Mouse (Mus musculus): ENCODE data around the gene BC028528.
"Not testable (repeated sequence)": the region's sequence is repeated elsewhere in the genome, so short reads cannot be mapped to it uniquely, and the experiment has no call there.

Gene BC028528

DNA sequence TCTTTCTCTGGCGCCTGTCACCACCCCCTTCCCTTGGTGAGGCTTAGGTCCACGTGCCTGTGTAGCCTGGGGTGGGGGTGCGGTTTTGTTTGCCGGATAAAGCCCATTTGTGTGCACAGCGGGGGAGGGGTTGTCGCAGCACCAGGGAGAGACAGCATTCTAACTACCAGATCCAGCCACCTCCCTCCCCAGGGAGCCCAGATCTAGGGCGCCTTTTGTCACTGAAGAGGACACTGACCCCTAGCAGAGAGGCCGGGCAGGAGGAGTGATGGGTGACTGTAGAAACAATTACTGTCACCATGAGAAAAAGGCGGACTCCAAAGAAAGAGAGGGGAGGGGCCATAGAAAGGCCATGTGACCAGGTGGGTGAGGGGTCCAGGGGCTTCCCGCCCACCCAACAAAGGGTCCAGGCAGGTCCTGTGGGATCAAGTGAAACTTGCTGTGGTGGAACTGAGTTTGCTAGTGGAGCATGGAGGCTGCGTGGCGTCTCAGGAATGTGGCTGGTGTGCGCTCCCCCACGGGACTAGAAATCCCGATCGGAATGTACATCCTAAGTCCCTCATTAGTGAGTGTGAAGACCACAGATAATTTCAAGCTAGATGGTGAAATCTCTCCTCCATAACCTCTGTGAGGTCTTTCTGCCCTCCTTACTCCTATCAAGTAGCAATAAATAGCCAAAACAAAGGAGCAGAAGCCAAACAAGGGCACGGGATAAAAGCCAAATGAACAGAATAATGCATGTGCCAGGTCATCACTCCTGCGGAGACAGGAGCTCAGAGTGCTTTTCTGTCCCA is 13.5 kb upstream of the BC028528 start:
- DNase-seq = peak; percentile 92

DNA sequence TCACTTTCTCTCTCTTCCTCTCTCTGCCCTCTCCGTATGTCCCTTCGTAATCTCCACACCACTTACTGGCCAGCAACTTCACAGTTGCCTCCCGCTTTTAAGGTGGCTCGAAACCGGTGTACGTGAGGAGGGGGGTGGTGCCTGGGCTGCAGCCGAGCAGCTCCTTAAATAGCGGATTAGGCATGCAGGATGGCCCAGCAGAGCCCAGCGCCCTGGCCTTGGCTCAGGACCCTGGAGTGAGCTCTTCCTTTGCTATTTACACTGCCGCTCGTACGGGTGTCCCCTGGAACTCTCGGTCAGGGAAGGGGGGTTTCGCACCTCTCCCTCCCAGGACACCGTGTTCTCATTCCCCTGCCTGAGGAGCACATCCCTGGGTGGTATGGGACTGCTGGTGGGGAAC is 12.8 kb upstream of the BC028528 start, which contains the start of gene Car14:
TSS of gene Car14 (minus strand) at position 124 of the 400 bp plus-strand sequence.
- DNase-seq = no peak

DNA sequence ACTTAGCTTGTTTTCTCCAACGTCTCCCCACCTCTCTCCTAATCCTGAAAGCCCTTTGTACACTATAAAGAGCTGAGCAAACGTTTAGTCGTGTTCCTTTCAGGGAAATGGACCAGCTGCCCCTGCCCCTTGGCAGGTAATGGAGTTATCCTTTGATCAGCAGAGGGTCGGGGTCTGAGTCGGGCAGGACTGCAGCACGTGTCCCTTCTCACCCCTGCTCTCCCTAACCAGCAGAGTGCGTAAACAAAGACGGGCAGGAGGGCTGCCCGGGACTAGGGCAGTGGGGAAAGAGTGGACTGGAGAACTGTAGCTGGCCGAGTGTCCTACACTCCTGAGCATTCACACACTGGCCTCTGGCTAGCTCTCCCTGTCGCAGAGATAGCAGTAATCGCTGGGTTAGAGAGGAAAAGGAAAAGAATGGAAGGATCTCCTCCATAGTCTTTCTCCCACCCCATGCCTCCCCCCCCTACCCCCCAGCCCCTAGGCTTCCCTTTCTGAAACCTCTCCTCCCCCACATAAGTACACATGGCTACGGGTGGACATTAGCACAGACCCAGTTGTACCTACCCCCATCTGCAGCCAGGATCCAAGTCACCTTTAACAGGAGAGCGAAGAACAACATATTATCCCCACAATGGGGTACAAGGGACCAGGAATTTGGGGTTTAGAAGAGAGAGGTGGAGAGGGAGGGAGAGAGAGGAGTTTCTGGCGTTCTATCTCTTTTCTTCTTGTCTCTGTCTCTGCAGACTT is 12.1 kb upstream of the BC028528 start:
- DNase-seq = no peak

DNA sequence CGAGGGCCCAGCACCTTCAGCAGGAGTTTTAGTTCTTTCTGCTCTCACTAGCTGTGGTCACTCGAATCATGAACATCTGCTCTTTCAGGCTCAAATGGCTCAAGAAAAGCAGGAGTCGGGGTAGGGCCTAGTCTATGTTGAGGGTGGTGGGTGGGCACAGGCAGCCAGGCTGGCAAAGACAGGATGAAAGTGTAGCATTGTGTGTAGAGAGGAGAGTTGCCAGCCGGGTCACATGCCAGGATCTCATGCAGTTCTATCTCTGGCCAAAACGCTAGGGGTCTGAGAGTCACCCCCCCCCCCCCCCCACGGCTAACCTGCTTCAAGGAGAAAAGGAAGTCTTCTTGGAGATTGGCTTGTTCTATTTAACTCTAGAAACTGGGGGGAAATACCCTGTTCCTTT is 10.8 kb upstream of the BC028528 start:
- DNase-seq = no peak

GRCm38 (mm10) chr3:95902373-95902625 is 10.5 kb upstream of the BC028528 start:
- no peak for DNase-seq

DNA sequence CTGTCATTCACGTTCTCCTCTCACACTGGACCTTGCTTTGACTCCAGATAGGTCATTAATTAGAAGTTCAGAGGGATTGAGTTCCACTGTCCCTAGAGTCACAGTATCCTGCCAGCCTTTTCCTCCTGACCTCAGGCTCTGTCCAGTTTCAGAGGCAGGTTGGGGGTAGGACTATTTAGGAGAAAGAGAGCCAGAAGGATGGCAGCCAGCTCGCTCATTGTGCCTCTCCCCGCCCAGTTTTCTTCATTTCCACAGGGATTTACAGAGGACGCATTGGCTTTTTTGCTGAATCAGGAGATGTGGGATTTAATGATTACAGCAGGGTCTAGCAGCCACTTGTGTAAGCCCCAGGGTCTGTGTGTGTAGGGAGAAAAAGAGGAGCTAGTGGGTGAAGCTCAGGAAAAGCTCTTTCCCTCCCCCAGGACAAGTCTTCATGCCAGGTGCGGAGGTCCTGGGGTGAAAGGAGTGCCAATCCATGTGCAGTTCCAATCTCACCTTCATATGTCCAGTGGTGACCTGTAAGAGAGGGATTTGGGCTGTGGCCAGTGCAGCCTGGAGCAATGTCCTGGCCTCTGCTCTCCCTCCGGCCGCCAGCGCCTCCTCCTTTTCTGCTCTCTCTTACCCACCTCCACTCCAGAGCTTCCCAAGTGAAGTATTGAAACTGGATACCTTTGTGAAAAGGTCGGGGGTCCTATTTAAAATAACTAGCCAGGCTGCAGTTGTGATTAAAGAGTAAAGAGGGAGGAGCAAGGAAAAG is 10.0 kb upstream of the BC028528 start:
- no peak for DNase-seq

DNA sequence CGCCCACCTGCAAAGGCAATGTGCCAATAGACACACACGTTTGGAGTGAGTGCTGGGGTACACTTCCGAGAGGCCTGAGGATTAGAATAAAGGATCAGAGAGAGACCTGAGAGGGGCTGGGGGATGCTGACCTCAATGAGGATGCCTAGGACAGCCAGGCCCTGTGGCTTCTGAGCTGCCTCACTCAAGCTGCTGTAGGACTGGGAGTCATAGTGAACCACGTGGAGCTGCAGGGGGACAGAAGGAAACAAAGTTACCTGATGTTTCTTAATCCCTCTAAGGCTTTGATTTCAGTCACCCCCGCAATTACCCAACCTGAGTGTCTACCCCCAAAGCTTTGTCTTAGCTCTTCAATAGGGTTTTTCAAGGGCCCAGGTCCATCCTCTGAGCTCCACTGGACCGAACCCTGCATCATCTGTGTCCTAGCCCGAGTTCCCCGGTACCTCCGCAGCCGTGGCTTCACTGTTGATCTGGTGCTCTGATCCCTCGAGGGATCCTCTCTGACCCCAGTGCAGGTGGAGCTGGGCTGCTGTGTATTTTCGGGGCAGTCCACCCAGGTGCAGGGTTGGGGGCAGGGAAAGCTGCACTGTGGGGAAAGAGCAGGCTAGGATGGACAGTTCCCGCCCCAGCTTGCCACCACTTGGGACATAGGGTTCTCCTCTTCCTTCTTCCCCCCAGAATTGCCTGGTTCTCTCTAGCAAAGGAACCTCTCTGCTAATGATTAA is 8.2 kb upstream of the BC028528 start:
- no peak for DNase-seq

DNA sequence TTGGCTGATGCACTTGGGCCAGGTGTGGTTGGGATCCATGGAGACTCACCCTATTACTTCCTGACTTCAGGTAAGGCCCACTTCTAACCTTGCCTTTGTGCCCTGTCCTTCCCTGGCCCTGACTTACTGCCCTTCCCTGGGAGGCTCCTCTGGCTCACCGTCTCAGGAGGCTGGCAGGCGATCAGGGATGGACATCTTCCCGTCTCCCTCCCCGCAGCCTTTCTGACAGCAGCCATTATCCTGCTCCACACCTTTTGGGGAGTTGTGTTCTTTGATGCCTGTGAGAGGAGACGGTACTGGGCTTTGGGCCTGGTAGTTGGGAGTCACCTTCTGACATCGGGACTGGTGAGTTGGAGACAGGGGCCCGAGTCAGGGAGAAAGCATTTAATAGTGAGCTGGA is 3.7 kb upstream of the BC028528 start:
- DNase-seq = not testable (repeated sequence)

GRCm38 (mm10) chr3:95894317-95895160 is 2.7 kb upstream of the BC028528 start:
- DNase-seq = no peak

DNA sequence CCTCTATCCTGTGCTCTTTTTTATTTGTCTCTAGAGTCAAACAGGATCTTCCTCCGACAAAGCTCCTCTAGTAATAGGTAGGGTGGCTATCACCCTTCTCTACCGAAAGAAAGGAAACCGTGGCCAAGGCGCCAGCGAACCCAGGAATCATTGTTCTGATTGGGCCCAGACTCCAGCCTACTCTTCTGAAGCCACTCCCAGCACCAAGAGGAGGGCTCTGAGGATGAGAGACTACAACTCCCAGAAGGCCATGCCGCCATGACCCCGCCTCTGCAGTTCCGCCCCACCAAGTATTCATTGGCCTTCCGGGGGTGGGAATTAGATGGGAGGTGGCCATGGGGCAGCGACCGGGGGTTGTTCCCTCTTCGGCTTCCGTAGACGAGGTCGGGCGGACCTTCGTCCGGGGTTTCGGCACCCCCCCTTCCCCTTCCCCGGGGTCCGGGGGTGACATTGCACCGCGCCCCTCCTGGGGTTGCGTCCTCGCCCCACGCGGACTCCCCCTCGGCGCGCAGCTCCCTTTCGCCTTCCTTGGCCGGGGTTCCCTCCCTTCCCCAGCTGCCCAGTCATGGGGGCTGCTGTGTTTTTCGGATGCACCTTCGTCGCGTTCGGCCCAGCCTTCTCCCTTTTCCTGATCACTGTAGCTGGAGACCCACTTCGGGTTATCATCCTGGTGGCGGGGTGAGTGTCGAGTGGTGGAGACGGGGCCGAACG is 2.0 kb upstream of the BC028528 start, which contains the start of gene Aph1a:
TSS of gene Aph1a (plus strand) at position 364 of the 711 bp plus-strand sequence.
- peak; percentile 98 for DNase-seq

DNA sequence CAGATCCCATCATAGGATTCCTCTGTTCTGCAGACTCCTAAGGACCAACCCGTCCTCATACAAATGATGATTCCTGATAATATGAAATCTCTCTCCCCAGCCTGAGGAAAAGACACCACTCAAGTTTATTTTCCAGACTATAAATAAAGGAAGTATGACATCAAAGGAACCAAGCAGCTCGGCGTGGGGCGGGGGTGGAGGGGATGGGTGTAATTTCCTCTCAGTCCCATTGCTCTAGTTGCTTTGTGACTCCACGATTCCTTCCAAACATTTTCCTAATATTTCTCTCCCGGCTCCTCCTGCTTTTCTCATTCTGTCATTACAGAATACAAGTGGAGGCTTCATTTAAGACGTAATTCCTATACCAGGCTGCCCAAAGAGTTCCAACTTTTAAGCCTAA is 1.3 kb upstream of the BC028528 start:
- no peak for DNase-seq

DNA sequence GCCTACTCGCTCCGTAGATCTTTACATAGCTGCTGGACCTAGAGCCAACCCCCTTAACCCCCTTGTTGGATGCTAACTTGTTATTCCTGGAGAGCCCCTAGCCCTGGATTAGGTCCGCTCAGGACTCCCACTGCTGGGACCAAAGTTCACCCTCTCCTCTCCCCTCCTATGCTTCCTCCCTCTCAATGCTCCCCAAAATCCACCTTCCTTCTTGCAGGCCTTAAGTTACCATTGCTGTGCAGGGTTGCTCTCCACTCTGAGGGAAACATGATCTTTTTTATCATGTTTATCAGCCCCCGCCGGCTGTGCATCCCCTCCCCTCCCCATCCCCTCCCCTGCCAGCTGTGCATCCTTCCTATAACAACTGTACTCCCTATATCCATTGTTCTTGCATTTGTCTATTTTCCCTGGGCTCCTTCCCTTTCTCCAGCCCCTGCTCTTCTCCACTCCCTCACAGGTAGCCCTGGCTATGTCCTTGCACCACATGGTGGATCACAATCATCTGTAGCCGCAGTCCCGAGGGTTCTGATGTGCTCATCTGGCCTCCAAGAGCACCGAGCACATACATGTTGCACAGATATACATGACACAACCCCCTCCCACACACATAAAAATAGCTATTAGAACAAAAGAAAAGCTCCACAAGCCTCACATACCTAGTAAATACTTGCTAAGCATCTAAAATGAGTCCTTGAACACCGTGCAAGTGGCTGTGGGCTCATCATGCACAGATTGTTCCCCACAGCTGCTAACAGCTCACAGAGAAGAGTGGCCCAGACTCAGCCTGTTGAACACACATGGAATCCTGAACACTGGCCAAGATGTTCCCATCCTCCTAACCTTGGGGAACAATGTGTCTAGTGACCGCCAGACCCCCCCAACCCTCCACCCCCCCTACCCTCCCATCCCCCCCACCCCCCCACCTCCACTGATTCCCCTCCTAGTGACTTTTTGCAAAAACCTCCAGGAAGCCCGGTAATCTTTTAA is 554 bp upstream of the BC028528 start:
- DNase-seq = no peak

DNA sequence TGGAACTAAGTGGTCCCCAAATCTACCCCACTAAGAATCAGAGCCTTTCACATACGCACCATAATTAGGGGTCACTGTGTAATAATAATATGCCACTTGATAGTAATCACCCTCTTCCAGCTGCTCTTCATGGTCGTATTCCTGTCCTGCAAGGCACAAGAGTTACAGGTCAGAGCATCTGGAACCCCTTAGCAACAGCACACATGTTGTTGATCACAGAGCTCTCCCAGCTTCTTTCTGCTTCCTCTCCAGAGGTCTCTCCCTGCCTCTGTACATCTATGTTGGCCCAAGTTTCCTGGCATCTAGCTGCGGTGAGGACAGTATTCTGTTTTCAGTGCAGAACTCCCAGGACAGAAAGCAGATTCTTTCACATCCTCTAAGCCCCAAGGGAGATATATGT is 2.1 kb downstream of the BC028528 start:
- no peak for DNase-seq

GRCm38 (mm10) chr3:95887596-95887995 is 4.2 kb downstream of the BC028528 start:
- DNase-seq = no peak

DNA sequence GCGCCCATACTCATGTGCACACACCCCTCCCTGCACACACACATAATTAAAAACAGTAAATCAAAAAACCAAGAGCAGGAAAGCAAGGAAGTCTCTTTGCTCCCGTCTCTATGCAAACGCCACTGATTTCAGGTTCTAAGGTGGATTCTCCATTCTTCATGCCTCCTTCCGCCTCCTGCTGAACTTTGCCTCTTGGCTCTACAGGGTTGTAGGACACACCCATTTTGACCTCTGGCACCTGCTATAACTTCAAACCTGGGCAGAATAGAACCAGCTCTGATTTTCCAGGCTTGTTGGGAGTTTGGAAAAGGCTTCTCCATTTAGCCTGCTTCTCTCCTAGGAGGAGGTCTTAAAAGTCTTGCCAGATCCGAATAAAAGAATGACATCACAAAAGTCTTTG is 7.4 kb downstream of the BC028528 start:
- no peak for DNase-seq

DNA sequence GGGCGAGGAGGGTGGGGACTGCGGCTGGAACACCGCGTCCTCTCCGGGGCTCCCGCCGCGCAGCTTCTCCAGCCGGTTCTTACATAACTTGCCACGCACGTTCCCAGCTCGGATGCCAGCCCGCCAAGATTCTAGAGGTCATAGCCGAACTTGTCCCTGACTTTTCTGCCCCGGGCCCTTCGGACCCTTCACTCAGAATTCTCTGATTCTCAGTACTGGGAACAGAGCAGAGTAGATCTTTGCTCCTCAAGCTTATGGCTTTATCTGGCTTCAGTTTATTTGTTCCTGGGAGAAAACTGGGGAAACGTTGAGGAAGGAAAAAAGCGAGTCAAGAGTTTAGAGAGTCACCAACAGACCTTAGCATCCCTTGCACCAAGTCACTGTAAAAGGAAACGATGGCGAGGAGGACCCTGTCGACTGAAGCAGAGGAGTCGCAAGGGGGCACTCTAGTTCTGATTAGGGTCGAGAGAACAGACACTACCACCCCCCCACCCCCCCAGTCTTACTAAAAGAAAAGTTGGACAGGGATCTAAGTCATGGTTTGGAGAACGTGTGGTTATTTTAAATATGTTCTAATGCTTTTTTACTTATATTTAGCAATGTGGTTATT is 8.9 kb downstream of the BC028528 start:
- peak; percentile 87 for DNase-seq

- peak; percentile 99 for DNase-seq
Observed at GRCm38 (mm10) chr3:95881979-95882815, 9.6 kb downstream of the BC028528 start, which contains the start of gene Ciart. TSS of gene Ciart (minus strand) at chr3:95882251.

DNA sequence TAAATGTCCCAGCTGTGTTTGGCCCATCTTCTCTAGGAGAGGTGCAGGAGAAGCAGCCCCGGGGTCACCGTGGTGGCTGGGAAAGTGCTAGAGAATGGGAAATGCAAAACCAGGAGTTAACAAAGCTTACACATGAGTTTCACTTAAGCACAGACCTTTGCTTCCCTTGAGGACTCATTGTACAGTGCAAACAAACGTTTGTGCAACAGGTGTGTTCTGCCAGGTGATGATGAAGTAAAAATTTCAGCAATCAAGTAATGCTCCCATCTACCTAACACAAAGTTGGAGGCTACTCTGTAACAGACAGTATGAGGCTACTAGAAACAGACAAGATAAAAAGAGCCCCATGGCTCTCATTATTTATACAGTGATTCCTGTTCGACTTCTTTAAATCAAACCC is 12.7 kb downstream of the BC028528 start:
- DNase-seq = no peak

- no peak for DNase-seq
Observed at GRCm38 (mm10) chr3:95872048-95872447, 19.8 kb downstream of the BC028528 start.

Measured in layer of hippocampus, adult 9-11 months (tissue).